Mouse (Mus musculus) olfactory bulb, adult 2 months (tissue): ENCODE measurements around the gene 1110008P14Rik. TPM values are rescaled to one million over a fixed set of nuclear protein-coding genes. Genes with fewer than 3 reads are reported as not detected.

Experiments
- H3K27ac ChIP-seq: fragments of 200-500 bp; 2 replicates; pipeline ENCODE4 v1.5.1; 2012; ENCODE audit warnings: low read depth, low read length; ENCODE audit not compliant: insufficient read depth
- H3K4me1 ChIP-seq: fragments of 200-500 bp; 2 replicates; pipeline ENCODE4 v1.6.1; 2012; ENCODE audit warnings: low read length; ENCODE audit not compliant: control insufficient read depth, insufficient read depth
- H3K4me3 ChIP-seq: fragments of 200-500 bp; 2 replicates; pipeline ENCODE4 v1.5.1; 2012; ENCODE audit warnings: mild to moderate bottlenecking, low read depth, low read length, moderate library complexity; ENCODE audit not compliant: insufficient read depth
- CTCF ChIP-seq: fragments of 200-500 bp; IDR thresholded peaks from 2 replicates; pipeline ENCODE4 v1.5.1; 2012; ENCODE audit warnings: low read depth, mild to moderate bottlenecking, low read length, moderate library complexity; ENCODE audit not compliant: insufficient read depth
- POLR2A ChIP-seq: fragments of 200-500 bp; IDR thresholded peaks from 2 replicates; pipeline ENCODE4 v1.6.1; 2012; ENCODE audit warnings: mild to moderate bottlenecking, low read depth, low read length, moderate library complexity; ENCODE audit not compliant: insufficient read depth
- WGBS: fragments of 180-500 bp; shearing (Covaris S2); methylation state at CpG from one replicate; pipeline ENCODE4 v1.1.7; 2018; 5-methylcytosine and 5-hydroxymethylcytosine counted together
- polyA plus RNA-seq: library from polyadenylated mRNA; stranded (reverse); fragments of >200 nt; gene quantifications from 2 replicates; pipeline ENCODE4 v1.2.4, GENCODE M21; 2012; ENCODE audit warnings: low replicate concordance; ENCODE audit not compliant: missing spikeins, insufficient read depth, insufficient read length

Gene 1110008P14Rik
- polyA plus RNA-seq, 1 experiment = not detected

DNA sequence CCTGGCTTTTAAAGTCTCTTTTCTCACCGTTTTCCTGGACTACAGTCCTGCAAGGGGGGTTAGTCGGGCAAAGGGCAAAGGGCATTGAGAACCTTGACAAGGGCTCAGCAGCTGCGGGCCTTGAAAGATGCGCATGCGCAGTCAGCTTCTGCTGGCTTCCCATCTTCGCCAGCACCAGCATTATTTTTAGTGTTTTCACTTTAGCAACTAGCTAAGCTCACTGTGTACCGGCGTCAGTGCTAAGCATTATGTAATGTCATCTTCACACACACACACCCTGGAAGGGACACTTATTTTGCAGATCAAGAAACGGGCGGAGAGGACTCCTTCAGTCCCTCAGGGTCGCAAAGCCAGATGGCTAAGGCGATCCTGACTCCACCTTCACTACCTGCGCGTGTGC, 21.0 kb downstream of the 1110008P14Rik start:
- Histone ChIP-seq H3K4me1 (peaks cover 24% of the 10 kb centered on the region), H3K27ac (peak overlapping the region; percentile 77), H3K4me3 (no peak overlapping the region)
- TF ChIP-seq CTCF (no peak), POLR2A (no peak)
- 7% methylated on average over 14 of the region's 14 CpGs for WGBS

DNA sequence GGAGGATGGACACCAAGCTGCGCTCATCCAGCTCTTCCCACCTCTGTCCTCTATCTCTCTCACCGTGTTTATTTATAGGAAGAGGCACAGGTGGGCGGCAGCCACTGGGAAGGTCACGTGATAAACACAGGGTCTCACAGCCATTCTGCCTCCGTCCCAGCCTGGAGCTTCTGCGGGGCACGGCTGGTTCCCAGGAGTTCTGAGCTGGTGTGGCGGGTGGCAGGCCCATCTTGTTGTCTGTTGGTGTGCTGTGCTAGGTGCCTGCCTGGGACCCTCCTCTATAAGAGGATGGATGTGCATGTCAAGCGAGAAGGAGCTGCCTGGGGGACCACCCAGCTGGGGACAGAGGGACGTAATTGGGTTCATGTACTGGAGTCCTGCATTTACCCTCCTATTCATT, 23.4 kb downstream of the 1110008P14Rik start:
- H3K27ac ChIP-seq = no peak overlapping the region
- 58% methylated on average over 10 of the region's 10 CpGs for WGBS
- TF ChIP-seq CTCF (no peak), POLR2A (no peak)
- no peak overlapping the region for H3K4me3 ChIP-seq
- peaks cover 14% of the 10 kb centered on the region for H3K4me1 ChIP-seq

DNA sequence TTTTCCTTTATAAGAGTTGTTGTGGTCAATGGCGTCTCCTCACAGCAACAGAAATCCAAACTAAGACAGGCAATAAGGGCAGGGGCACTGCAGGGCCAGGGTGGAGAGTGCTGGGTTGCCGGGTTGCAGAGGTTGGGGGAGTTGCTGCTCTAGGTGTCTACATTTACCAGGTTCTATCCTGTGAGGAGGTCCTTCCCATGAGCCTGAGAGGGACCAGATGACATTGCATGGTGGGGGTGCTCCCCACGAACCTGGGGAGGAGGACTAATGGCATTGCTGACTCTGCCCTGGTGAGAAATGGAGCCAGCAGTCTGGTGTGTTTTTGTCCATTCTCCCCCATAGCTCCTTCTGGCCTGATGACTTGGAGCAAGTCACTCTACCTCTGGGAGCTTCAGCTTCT, 24.0 kb downstream of the 1110008P14Rik start:
- 78% methylated on average over 3 of the region's 3 CpGs for WGBS
- peaks cover 14% of the 10 kb centered on the region for H3K4me1 ChIP-seq
- TF ChIP-seq CTCF (no peak), POLR2A (no peak)
- no peak overlapping the region for H3K27ac ChIP-seq
- H3K4me3 ChIP-seq = no peak overlapping the region

DNA sequence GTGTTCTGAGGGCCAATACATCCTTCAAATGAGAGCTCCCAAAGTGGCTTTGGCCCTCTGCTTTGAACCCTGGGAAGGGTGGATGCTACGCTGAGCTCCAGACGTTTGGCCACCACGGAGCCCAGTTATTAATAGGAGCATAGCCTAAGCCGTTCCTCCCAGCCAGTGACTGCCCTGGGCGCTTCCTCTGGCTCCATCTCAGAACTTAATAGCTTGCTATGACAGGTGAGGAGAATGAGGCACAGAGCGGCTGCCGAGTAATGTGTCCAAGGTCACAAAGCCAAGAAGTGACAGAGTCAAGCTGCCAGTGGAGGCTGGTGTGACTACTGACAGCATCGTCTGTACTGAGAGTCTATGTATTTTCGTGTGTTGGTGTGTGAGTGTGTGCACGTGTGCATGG, 25.5 kb downstream of the 1110008P14Rik start:
- WGBS = 82% methylated on average over 10 of the region's 10 CpGs
- H3K4me3 ChIP-seq = no peak overlapping the region
- H3K27ac ChIP-seq = no peak overlapping the region
- H3K4me1 ChIP-seq = peaks cover 17% of the 10 kb centered on the region
- TF ChIP-seq POLR2A = no peak
- TF ChIP-seq CTCF = no peak

DNA sequence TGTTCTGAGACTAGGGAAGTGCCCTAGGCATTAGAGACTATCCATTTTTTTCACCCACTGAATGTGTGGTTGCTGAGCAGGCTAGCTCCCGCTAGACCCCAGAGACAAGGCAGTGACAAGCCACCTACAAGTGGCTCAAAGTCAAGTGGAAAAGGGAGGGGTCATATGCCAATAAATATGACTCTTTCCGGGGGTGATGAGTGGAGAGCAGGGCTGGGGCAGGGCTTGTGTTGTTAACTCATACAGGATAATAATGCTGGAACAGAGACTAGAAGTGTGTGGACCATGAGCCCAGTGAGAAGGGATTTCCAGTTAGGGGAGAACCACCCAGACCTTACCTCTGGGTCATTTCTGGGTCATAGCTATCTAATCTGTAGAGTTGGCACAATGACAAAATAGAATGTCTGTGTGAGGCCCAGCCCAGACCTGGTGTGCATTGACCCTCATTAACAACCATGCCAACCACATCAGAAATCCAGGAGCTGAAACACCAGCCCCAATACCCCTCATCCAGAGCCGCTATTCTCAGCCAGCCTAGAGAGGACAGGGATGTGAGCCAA, 27.3 kb downstream of the 1110008P14Rik start:
- no peak for TF ChIP-seq CTCF
- no peak for TF ChIP-seq POLR2A
- H3K27ac ChIP-seq = no peak overlapping the region
- WGBS = 89% methylated on average over 3 of the region's 3 CpGs
- no peak overlapping the region for H3K4me3 ChIP-seq
- H3K4me1 ChIP-seq = peaks cover 31% of the 10 kb centered on the region

DNA sequence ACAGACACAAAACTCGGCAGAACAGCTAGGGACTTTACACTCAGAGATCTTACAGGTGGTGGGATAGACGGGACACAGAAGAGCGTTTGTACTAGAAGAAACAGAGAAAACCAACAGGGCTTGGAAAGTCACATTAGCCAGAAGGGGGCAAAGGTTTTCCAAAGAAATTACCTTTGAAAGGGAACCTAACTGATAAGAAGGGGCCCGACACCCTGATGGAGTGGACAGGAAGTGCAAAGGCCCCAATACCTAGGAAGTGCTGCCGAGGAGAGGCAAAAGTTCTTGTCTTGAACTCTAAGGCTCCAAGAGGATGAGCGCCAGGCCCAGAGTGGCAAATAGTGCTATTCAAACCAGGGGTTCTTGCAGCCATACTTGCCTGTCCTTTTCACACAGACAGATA, 27.9 kb downstream of the 1110008P14Rik start:
- no peak overlapping the region for H3K27ac ChIP-seq
- TF ChIP-seq CTCF = no peak
- TF ChIP-seq POLR2A = no peak
- peaks cover 37% of the 10 kb centered on the region for H3K4me1 ChIP-seq
- no peak overlapping the region for H3K4me3 ChIP-seq
- WGBS = 77% methylated on average over 6 of the region's 6 CpGs

DNA sequence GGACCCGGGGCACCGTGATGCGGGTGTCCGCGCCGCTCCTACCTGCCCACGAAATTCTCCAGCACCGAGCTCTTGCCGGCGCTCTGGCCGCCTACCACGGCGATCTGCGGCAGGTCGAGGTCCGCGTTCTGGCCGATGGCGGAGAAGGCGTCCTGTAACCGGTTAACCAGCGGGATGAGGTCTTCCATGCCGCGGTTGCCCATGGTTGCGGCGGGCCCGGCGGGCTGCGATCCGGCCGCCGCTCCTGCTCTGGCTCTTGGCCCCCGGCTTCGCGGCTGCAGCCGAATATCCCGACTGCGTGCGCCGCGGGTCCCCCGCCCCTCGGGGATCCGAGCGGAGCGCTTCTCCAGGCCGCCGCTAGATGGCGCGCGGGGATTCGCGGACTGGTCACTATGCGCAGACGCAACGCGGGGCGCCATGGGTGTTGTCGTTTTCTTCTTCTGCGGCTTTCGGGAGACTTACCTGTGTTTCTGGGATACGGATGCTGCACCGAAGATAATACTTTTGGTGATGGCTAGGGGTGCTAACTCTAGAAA, 28.7 kb downstream of the 1110008P14Rik start, which contains the start of gene Dnm1:
Gene Dnm1 (minus strand): TSS at position 332 of the 536 bp plus-strand sequence.
- H3K4me3 ChIP-seq = peak within 1 kb of the TSS; percentile 64
- peak; percentile 66 for TF ChIP-seq POLR2A
- TF ChIP-seq CTCF = peak; percentile 95
- WGBS = under 1% methylated on average over 63 of the region's 63 CpGs
- H3K27ac ChIP-seq = peak within 1 kb of the TSS; percentile 91
- peaks cover 40% of the 10 kb centered on the region for H3K4me1 ChIP-seq

DNA sequence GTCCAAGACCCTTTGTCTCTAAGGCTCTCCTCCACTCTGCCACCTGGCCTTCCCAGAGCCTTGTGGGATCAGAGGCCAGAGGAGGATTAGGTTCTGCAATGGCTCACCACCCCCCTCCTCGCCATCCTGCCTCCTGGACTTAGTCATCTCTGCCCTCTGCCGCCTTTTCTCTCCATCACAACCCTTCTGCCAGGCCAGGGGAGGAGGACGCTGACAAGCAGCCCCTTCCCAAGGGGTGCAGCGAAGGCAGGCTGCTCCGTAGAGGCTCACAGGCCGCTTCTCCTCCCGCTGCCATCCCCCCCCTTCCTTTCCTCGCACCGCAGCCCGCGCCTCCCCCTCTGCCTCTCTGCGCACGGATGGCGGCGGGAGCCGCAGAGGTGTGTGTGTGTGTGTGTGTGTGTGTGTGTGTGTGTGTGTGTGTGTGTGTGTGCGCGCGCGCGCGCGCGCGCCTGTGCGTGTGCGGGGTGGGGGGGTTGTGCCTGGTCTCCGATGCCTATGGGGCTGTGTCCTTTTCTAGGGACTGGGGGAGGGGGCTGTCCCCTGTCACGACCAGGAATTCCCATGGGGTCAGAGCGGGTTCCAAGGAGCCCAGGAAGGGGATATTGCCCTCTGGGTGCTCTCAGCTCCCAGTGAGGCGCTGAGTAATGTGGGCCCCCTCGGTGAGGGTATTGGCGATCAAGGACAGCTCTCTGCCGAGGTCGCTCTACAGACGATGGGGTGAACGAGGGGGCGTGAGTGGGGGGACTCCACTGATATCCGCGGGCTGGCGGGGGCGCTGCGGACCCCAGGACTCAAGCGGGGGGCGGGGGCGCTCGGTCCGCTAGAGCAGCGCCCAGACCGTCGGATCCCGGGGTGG, 29.4 kb downstream of the 1110008P14Rik start, which contains the start of gene Ciz1:
Gene Ciz1 (plus strand): TSS at position 177 of the 856 bp plus-strand sequence.
- TF ChIP-seq CTCF (no peak), POLR2A (peak; percentile 61)
- H3K4me3 ChIP-seq = peak within 1 kb of the TSS; percentile 64
- under 1% methylated on average over 44 of the region's 52 CpGs for WGBS
- peaks cover 36% of the 10 kb centered on the region for H3K4me1 ChIP-seq
- H3K27ac ChIP-seq = peak within 1 kb of the TSS; percentile 91

DNA sequence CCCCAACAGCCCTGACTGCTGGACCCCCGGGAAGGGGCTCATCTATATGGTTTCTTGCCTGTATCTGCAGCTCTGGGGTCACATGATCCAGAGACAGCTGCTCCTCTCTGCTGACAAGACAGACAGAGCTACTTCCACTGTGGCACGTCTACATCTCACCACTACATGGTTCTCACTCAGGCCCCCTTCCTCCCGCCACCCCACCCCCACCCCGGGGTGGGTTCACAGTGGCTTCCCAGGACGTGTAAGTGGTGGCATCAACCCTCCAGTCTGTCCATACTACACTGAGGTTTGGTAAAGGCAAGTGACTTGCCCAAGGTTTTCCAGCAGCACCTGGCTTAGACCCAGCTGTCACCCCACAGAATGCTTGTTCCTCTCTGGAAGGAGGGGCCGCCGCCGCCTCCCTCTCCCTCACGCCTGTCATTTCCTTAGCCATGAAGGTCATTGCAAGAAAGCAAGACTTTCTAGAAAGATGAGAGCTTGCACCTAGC, 30.2 kb downstream of the 1110008P14Rik start:
- H3K4me1 ChIP-seq = peaks cover 44% of the 10 kb centered on the region
- WGBS = 26% methylated on average over 9 of the region's 9 CpGs

More for the DNA sequence above, 30.2 kb downstream of the 1110008P14Rik start:
- Histone ChIP-seq H3K4me3 (peak overlapping the region; percentile 64), H3K27ac (peak overlapping the region; percentile 91)
- TF ChIP-seq POLR2A (no peak), CTCF (no peak)
